Mouse (Mus musculus) hindbrain, embryonic 11.5 days (tissue): ENCODE measurements at regions not wholly inside any gene's neighbourhood (a gene's known extent, or its start where the extent isn't known, plus 50 kb on each side); places are given as distances from the start of the nearest gene placed in this dataset.

Source experiments
- ATAC-seq: fragments of 200-750 bp; cut with Nextera tagmentation; 2 replicates; pipeline ENCODE4 v1.8.0; 2017; ENCODE audit warnings: mild to moderate bottlenecking, moderate TSS enrichment, moderate library complexity; ENCODE audit not compliant: low FRiP score
- DNase-seq: peaks from one replicate; pipeline ENCODE4 v3.0.0-alpha.2; 2015; ENCODE audit warnings: low spot score
- H3K27ac ChIP-seq: fragments of 300-500 bp; sonication (generic); 2 replicates; pipeline ENCODE4 v1.5.1; 2014; ENCODE audit warnings: mild to moderate bottlenecking, low read depth, low read length
- H3K27me3 ChIP-seq: fragments of 300-500 bp; sonication (generic); 2 replicates; pipeline ENCODE4 v1.6.1; 2014; ENCODE audit warnings: mild to moderate bottlenecking, low read length, moderate library complexity, mixed read lengths; ENCODE audit not compliant: control insufficient read depth, insufficient read depth
- H3K36me3 ChIP-seq: fragments of 300-500 bp; sonication (generic); 2 replicates; pipeline ENCODE4 v1.6.1; 2014; ENCODE audit warnings: mild to moderate bottlenecking, low read length, moderate library complexity, mixed read lengths; ENCODE audit not compliant: control insufficient read depth, insufficient read depth
- H3K4me1 ChIP-seq: fragments of 300-500 bp; sonication (generic); replicated peaks from 2 replicates; pipeline ENCODE4 v1.6.1; 2014; ENCODE audit warnings: low read length, mixed read lengths; ENCODE audit not compliant: control insufficient read depth, insufficient read depth
- H3K4me2 ChIP-seq: fragments of 300-500 bp; sonication (generic); replicated peaks from 2 replicates; pipeline ENCODE4 v1.6.1; 2014; ENCODE audit warnings: mild to moderate bottlenecking, low read depth, low read length
- H3K4me3 ChIP-seq: fragments of 300-500 bp; sonication (generic); 2 replicates; pipeline ENCODE4 v1.5.1; 2014; ENCODE audit warnings: low read depth, low read length
- H3K9ac ChIP-seq: fragments of 300-500 bp; sonication (generic); 2 replicates; pipeline ENCODE4 v1.6.1; 2014; ENCODE audit warnings: low read depth, low read length
- H3K9me3 ChIP-seq: fragments of 300-500 bp; sonication (generic); 2 replicates; pipeline ENCODE4 v1.6.1; 2016; ENCODE audit warnings: low read length; ENCODE audit not compliant: control insufficient read depth
- WGBS: fragments of 180-500 bp; shearing (Covaris S2); extraction: QIAGEN DNeasy Blood & Tissue Kit; methylation state at CpG from one replicate; pipeline ENCODE4 v1.1.7; 2014; 5-methylcytosine and 5-hydroxymethylcytosine counted together

DNA sequence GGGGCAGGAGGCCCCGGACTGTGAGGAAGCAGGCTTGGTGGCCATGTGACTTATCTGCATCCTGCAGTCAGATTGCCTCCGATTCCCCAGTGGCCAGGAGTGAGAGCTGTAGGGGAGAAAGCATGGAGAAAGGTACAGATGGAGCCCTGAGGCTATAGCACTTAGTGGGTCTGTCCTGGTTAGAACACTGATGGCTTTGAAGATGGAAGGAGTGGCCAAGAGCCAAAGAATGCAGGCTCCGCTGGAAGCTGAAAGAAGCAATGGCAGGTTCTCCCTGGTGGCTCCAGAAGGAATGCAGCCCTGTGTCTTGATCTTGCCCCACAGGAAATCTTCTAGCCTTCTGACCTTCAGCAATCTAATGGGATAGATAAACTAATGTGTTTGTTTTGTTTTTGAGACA, 926.3 kb downstream of the 4930447A16Rik start:
- DNase-seq (no peak), ATAC-seq (no peak)
- Histone ChIP-seq H3K27ac (no peak overlapping the region), H3K4me3 (no peak overlapping the region), H3K36me3 (no peaks in the 10 kb centered on the region), H3K27me3 (no peaks in the 10 kb centered on the region), H3K9ac (no peak overlapping the region), H3K9me3 (no peaks in the 10 kb centered on the region; the same call in 1 of the 2 replicates), H3K4me2 (no peak overlapping the region), H3K4me1 (no peaks in the 10 kb centered on the region)
- 70% methylated on average over 3 of the region's 3 CpGs for WGBS

GRCm38 (mm10) chr15:38353371-38353770, 928.0 kb downstream of the 4930447A16Rik start:
- no peaks in the 10 kb centered on the region for H3K27me3 ChIP-seq
- 95% methylated on average over 4 of the region's 4 CpGs for WGBS
- ATAC-seq: no peak

GRCm38 (mm10) chr15:38359053-38359452, 933.7 kb downstream of the 4930447A16Rik start:
- Histone ChIP-seq H3K36me3 (no peaks in the 10 kb centered on the region), H3K4me1 (no peaks in the 10 kb centered on the region), H3K27me3 (no peaks in the 10 kb centered on the region), H3K4me3 (no peak overlapping the region), H3K27ac (no peak overlapping the region), H3K4me2 (no peak overlapping the region), H3K9me3 (no peaks in the 10 kb centered on the region), H3K9ac (no peak overlapping the region)
- ATAC-seq (no peak), DNase-seq (no peak)
- 79% methylated on average over 3 of the region's 3 CpGs for WGBS

More at GRCm38 (mm10) chr15:38353371-38353770, 928.0 kb downstream of the 4930447A16Rik start:
- no peaks in the 10 kb centered on the region for H3K4me1 ChIP-seq
- no peaks in the 10 kb centered on the region for H3K36me3 ChIP-seq
- no peak overlapping the region for H3K9ac ChIP-seq
- no peaks in the 10 kb centered on the region; the same call in 1 of the 2 replicates for H3K9me3 ChIP-seq
- no peak for DNase-seq
- no peak overlapping the region for H3K27ac ChIP-seq
- H3K4me2 ChIP-seq: no peak overlapping the region
- H3K4me3 ChIP-seq: no peak overlapping the region

GRCm38 (mm10) chr15:38363522-38363921, 938.2 kb downstream of the 4930447A16Rik start:
- 81% methylated on average over 5 of the region's 5 CpGs for WGBS

DNA sequence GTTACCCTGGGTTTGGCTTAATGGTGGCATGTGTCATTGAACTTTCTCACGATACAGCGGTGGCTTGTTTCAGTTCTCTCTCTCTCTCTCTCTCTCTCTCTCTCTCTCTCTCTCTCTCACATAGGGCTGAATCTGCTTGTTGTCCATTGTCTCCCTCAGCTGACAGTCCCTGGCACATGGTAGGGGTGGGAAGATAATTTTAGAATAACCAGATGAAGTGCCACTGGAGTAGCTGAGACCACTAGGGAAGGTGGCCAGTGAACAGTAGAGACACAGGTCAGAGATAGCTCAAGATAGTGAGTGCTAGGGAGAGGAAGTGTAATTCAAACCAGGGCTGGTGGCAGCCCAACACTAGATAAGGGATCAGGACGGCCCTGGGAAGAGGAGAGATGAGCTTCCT, 938.7 kb downstream of the 4930447A16Rik start:
- Histone ChIP-seq H3K4me2 (no peak overlapping the region), H3K27ac (no peak overlapping the region), H3K9me3 (no peaks in the 10 kb centered on the region), H3K4me3 (no peak overlapping the region), H3K4me1 (no peaks in the 10 kb centered on the region), H3K9ac (no peak overlapping the region), H3K36me3 (no peaks in the 10 kb centered on the region), H3K27me3 (no peaks in the 10 kb centered on the region)
- ATAC-seq (no peak), DNase-seq (no peak)
- WGBS: 85% methylated on average over 3 of the region's 3 CpGs

More at GRCm38 (mm10) chr15:38363522-38363921, 938.2 kb downstream of the 4930447A16Rik start:
- no peaks in the 10 kb centered on the region for H3K27me3 ChIP-seq
- no peaks in the 10 kb centered on the region for H3K9me3 ChIP-seq
- no peak overlapping the region for H3K4me3 ChIP-seq
- H3K27ac ChIP-seq: no peak overlapping the region
- H3K4me1 ChIP-seq: no peaks in the 10 kb centered on the region
- no peak overlapping the region for H3K4me2 ChIP-seq
- no peaks in the 10 kb centered on the region for H3K36me3 ChIP-seq
- no peak for DNase-seq
- H3K9ac ChIP-seq: no peak overlapping the region
- no peak for ATAC-seq

- WGBS: 95% methylated on average over 5 of the region's 5 CpGs
- no peak overlapping the region for H3K4me2 ChIP-seq
- H3K9me3 ChIP-seq: no peaks in the 10 kb centered on the region
- no peak overlapping the region for H3K9ac ChIP-seq
- no peak for DNase-seq
- no peak for ATAC-seq
- no peaks in the 10 kb centered on the region for H3K27me3 ChIP-seq
- no peaks in the 10 kb centered on the region for H3K4me1 ChIP-seq
- no peak overlapping the region for H3K4me3 ChIP-seq
- H3K36me3 ChIP-seq: no peaks in the 10 kb centered on the region
- no peak overlapping the region for H3K27ac ChIP-seq
Observed at GRCm38 (mm10) chr15:38367643-38368042, 942.3 kb downstream of the 4930447A16Rik start.

GRCm38 (mm10) chr15:38368291-38368690, 942.9 kb downstream of the 4930447A16Rik start:
- Histone ChIP-seq H3K9ac (no peak overlapping the region), H3K36me3 (no peaks in the 10 kb centered on the region), H3K27ac (no peak overlapping the region), H3K4me2 (no peak overlapping the region), H3K9me3 (no peaks in the 10 kb centered on the region), H3K4me1 (no peaks in the 10 kb centered on the region), H3K4me3 (no peak overlapping the region), H3K27me3 (no peaks in the 10 kb centered on the region)
- 91% methylated on average over 4 of the region's 4 CpGs for WGBS
- DNase-seq (no peak), ATAC-seq (no peak)

DNA sequence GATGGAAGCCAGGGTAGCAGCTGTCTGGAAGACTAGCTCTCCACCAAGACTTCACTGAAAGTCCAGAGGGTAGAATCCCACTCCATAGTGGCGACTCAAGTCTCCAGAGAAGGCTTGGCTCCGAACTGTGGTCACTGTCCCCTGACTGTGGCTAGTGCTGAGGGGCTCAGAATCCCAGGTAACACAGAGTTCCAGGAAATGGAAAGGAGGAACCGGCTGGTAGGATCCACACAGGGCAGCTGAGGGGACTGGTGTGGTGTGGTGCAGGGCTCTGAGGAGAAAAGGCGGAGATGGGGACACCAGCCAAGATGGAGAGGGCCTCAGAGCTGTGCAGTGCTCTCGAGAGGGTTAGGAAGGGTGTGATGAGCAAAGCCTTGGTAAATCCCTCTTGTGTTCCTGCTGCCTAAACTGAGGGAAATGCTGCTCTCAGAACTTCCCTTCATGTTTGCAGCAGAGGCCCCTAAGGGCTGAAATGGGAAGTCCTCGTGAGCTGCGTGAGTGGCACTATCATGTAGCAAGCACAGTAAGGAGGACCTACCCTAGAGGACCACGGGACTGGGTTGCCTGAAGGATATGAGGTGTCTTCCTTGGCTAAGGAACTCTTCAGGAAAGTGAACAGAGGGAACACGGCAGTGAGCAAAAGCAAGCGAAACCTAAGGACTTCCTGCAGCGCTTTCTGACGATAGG, 946.2 kb downstream of the 4930447A16Rik start:
- no peaks in the 10 kb centered on the region for H3K36me3 ChIP-seq
- H3K9me3 ChIP-seq: no peaks in the 10 kb centered on the region
- no peak for ATAC-seq

DNA sequence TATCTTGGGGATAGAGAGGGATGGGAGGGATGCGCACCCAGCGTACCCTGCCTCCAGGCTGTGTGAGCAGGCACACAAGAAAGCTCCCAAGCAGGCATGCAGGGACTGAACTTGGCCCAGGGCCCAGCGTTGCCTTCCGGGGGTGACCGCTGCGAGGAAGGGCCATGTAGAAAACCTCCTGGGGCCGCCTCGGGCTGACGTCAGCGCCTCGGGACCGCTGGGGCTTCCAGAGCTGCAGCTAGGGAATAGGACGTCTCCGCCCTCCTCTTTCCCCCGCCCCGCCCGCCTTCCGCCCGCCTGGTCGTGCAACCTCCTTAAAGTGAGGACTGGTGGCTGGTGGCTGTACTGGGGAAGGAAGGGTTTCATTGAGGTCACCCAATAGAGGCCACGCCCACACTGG, 948.4 kb downstream of the 4930447A16Rik start:
- 5% methylated on average over 20 of the region's 21 CpGs for WGBS
- Histone ChIP-seq H3K36me3 (no peaks in the 10 kb centered on the region), H3K27ac (no peak overlapping the region), H3K4me2 (peak overlapping the region; percentile 44), H3K27me3 (no peaks in the 10 kb centered on the region), H3K9ac (no peak overlapping the region; the same call in 1 of the 2 replicates), H3K4me1 (no peaks in the 10 kb centered on the region), H3K9me3 (no peaks in the 10 kb centered on the region), H3K4me3 (peak overlapping the region; percentile 3; the same call in 1 of the 2 replicates)
- peak; percentile 69; the same call in 1 of the 2 replicates for ATAC-seq
- peak; percentile 46 for DNase-seq

More for the DNA sequence above, 946.2 kb downstream of the 4930447A16Rik start:
- no peak overlapping the region for H3K9ac ChIP-seq
- no peaks in the 10 kb centered on the region for H3K27me3 ChIP-seq
- DNase-seq: no peak
- H3K4me3 ChIP-seq: no peak overlapping the region
- H3K4me2 ChIP-seq: no peak overlapping the region
- no peaks in the 10 kb centered on the region for H3K4me1 ChIP-seq
- 84% methylated on average over 12 of the region's 12 CpGs for WGBS
- no peak overlapping the region for H3K27ac ChIP-seq
